Comparison of ENCODE assay signal across 10 mouse cellular contexts in the genomic region with DNA sequence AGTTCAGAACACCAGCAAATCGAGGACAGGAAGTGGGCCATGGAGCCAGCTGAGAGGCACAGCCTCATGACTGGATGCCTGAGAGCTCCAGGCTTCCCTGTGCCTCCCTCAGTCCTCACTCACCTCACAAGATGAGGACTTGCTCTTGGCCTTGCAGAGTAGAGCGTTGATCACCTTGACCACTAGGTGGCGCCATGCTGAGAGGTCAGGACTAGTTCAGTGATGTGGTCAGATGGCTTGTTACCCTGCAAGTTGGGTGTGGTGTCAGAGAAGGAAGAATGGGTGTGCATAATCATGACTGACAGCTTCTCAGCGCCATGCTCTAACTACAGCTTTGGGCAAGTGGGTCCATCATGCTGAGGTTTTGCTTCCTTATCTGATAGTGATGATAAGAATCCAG. TPM values are rescaled to one million over a fixed set of nuclear protein-coding genes. Genes with fewer than 3 reads are reported as not detected.
DNase-seq lines count a peak whose midpoint lies in the region; ATAC-seq and TF ChIP-seq lines count a peak whose summit lies in the region.
"Had no signal": no experiment of that assay in that cellular context is flagged by ENCODE, and none has a peak within 500 bp of the region (broad histone marks: within the 10 kb centered on the region; RNA-seq: fewer than 3 reads in every experiment).

No protein-coding gene starts in this region.

- peaks cover 12% of the 10 kb centered on the region; the same call in 1 of the 2 replicates for H3K4me1 ChIP-seq in intestine, embryonic 14.5 days (replicated peaks; ENCODE audit: control insufficient read depth, insufficient read depth, low read length)
- peaks cover 3% of the 10 kb centered on the region for H3K4me1 ChIP-seq in intestine, embryonic 15.5 days (replicated peaks)
- no peaks in the 10 kb centered on the region for H3K4me1 ChIP-seq in ES-Bruce4 (ENCODE audit: control insufficient read depth, insufficient read depth, low read length)
- H3K4me1 ChIP-seq in lung, adult 2 months (ENCODE audit: control insufficient read depth, insufficient read depth, low read length), result no peaks in the 10 kb centered on the region
- no peaks in the 10 kb centered on the region for H3K4me1 ChIP-seq in spleen, adult 2 months (ENCODE audit: control insufficient read depth, insufficient read depth, insufficient read length)

- no peak overlapping the region for H3K4me2 ChIP-seq in intestine, embryonic 14.5 days (ENCODE audit: low read length)
- no peak overlapping the region for H3K4me2 ChIP-seq in intestine, embryonic 15.5 days (replicated peaks)
- H3K4me2 ChIP-seq: stomach, embryonic 15.5 days had no signal

- no peak overlapping the region for H3K27ac ChIP-seq in intestine, embryonic 14.5 days (ENCODE audit: low read depth)
- H3K27ac ChIP-seq in intestine, embryonic 15.5 days, result no peak overlapping the region
- no peak overlapping the region for H3K27ac ChIP-seq in ES-Bruce4 (ENCODE audit: insufficient read depth, low read length)
- H3K27ac ChIP-seq in spleen, adult 2 months (ENCODE audit: insufficient read depth, low read length), result no peak overlapping the region
- H3K27ac ChIP-seq: stomach, embryonic 15.5 days had no signal

- 36% methylated on average over 4 of the region's 4 CpGs for WGBS in intestine, embryonic 14.5 days
- WGBS in intestine, embryonic 15.5 days, result 39% methylated on average over 4 of the region's 4 CpGs
- 33% methylated on average over 4 of the region's 4 CpGs for WGBS in lung, adult 2 months
- WGBS in spleen, adult 2 months, result 29% methylated on average over 4 of the region's 4 CpGs

- H3K9ac ChIP-seq in intestine, embryonic 14.5 days (ENCODE audit: low read length), result no peak overlapping the region
- no peak overlapping the region for H3K9ac ChIP-seq in intestine, embryonic 15.5 days
- no peak overlapping the region for H3K9ac ChIP-seq in ES-Bruce4 (ENCODE audit: low read depth, poor library complexity, severe bottlenecking)
- H3K9ac ChIP-seq: stomach, embryonic 15.5 days had no signal

- TF ChIP-seq EP300 in ES-Bruce4 (IDR thresholded peaks at IDR 0.05; ENCODE audit: insufficient read depth, low read depth, low read length), result no peak

- no peaks in the 10 kb centered on the region for H3K9me3 ChIP-seq in intestine, embryonic 14.5 days (ENCODE audit: control insufficient read depth, low read length)
- no peaks in the 10 kb centered on the region for H3K9me3 ChIP-seq in intestine, embryonic 15.5 days
- no peaks in the 10 kb centered on the region for H3K9me3 ChIP-seq in ES-Bruce4 (replicated peaks; ENCODE audit: control insufficient read depth, insufficient read depth, low read length, poor library complexity, severe bottlenecking)
- H3K9me3 ChIP-seq: stomach, embryonic 15.5 days had no signal

- no peak overlapping the region for H3K4me3 ChIP-seq in intestine, embryonic 14.5 days (ENCODE audit: low read depth, low read length)
- H3K4me3 ChIP-seq in intestine, embryonic 15.5 days (replicated peaks), result no peak overlapping the region
- H3K4me3 ChIP-seq in ES-Bruce4 (ENCODE audit: low read depth, low read length), result no peak overlapping the region
- H3K4me3 ChIP-seq in lung, adult 2 months (replicated peaks; ENCODE audit: extremely low read depth, low read depth, low read length), result no peak overlapping the region
- no peak overlapping the region for H3K4me3 ChIP-seq in spleen, adult 2 months (ENCODE audit: extremely low read depth, insufficient read depth, insufficient read length)
- H3K4me3 ChIP-seq: stomach, embryonic 15.5 days had no signal

- intact Hi-C loops in left cerebral cortex, postnatal 36 days (cut with DNase I), result no loop called here

- no peak for ATAC-seq in intestine, embryonic 14.5 days (replicated peaks; ENCODE audit: low FRiP score, low TSS enrichment, low read depth)
- no peak for ATAC-seq in intestine, embryonic 15.5 days

- TF ChIP-seq POLR2A in ES-Bruce4 (IDR thresholded peaks at IDR 0.05; ENCODE audit: insufficient read depth, low read length), result no peak
- no peak for TF ChIP-seq POLR2A in brain, embryonic 14.5 days (IDR thresholded peaks at IDR 0.05; ENCODE audit: borderline replicate concordance, extremely low read depth, insufficient read depth, insufficient read length, poor library complexity, severe bottlenecking)
- TF ChIP-seq POLR2A in lung, adult 2 months (IDR thresholded peaks at IDR 0.05; ENCODE audit: borderline replicate concordance, extremely low read depth, low read depth, low read length), result no peak
- TF ChIP-seq POLR2A in spleen, adult 2 months (IDR thresholded peaks at IDR 0.05; ENCODE audit: low read depth, low read length), result no peak

- TF ChIP-seq CTCF in ES-Bruce4 (IDR thresholded peaks at IDR 0.05; ENCODE audit: low read depth, low read length), result peak; percentile 98
- peak; percentile 62 for TF ChIP-seq CTCF in brain, embryonic 14.5 days (IDR thresholded peaks at IDR 0.05; ENCODE audit: borderline replicate concordance, extremely low read depth, insufficient read depth, insufficient read length)
- peak; percentile 93 for TF ChIP-seq CTCF in lung, adult 2 months (IDR thresholded peaks at IDR 0.05; ENCODE audit: insufficient read depth, low read length)
- peak; percentile 73; the same call in 1 of the 2 replicates for TF ChIP-seq CTCF in spleen, adult 2 months (IDR thresholded peaks at IDR 0.05; ENCODE audit: extremely low read depth, insufficient read depth, insufficient read length, insufficient replicate concordance)

- no peaks in the 10 kb centered on the region for H3K36me3 ChIP-seq in intestine, embryonic 14.5 days (ENCODE audit: control insufficient read depth, insufficient read depth, low read length)
- no peaks in the 10 kb centered on the region for H3K36me3 ChIP-seq in intestine, embryonic 15.5 days
- no peaks in the 10 kb centered on the region for H3K36me3 ChIP-seq in ES-Bruce4 (ENCODE audit: control insufficient read depth, insufficient read depth, low read length, poor library complexity, severe bottlenecking)
- no peaks in the 10 kb centered on the region for H3K36me3 ChIP-seq in spleen, adult 2 months (ENCODE audit: control insufficient read depth, insufficient read depth, low read length)
- H3K36me3 ChIP-seq: stomach, embryonic 15.5 days had no signal

- DNase-seq in intestine, embryonic 14.5 days (ENCODE audit: low spot score), result peak; percentile 64
- peak; percentile 35 for DNase-seq in brain, embryonic 14.5 days (ENCODE audit: low read depth)
- peak; percentile 27 for DNase-seq in lung, adult 2 months
- peak; percentile 40 to 57 for DNase-seq in spleen, adult 2 months (ENCODE audit: low read depth in 1 of 2, low spot score in 2 of 2)
- no peak for DNase-seq in heart, adult 9 months (ENCODE audit: low spot score in 2 of 2)
- DNase-seq in left cerebral cortex, postnatal 36 days (ENCODE audit: low spot score in 2 of 2), result no peak

- H3K27me3 ChIP-seq in intestine, embryonic 14.5 days (replicated peaks; ENCODE audit: control insufficient read depth, insufficient read depth, low read length), result no peaks in the 10 kb centered on the region
- H3K27me3 ChIP-seq in intestine, embryonic 15.5 days (replicated peaks), result no peaks in the 10 kb centered on the region
- peaks cover 6% of the 10 kb centered on the region for H3K27me3 ChIP-seq in ES-Bruce4 (ENCODE audit: control insufficient read depth, insufficient read depth, low read length, poor library complexity, severe bottlenecking)
- H3K27me3 ChIP-seq in spleen, adult 2 months (ENCODE audit: control insufficient read depth, insufficient read depth, low read length), result no peaks in the 10 kb centered on the region
- H3K27me3 ChIP-seq: stomach, embryonic 15.5 days had no signal

RNA-seq across cellular contexts. Expression of a gene that starts 5.2 kb away (rescaled TPM):
- polyA plus RNA-seq in intestine, embryonic 14.5 days (2014; fragmentation: Nextera tagmentation; extraction: Ambion mirVana), result 0.69 and 1.3 TPM in 2 replicates
- polyA plus RNA-seq in intestine, embryonic 15.5 days (2015; fragmentation: Nextera tagmentation; extraction: Ambion mirVana), result 0.72 and 0.77 TPM in 2 replicates
- 0.93 TPM in 2 replicates for polyA plus RNA-seq in ES-Bruce4 (2011; ENCODE audit: insufficient read depth, insufficient read length, low read depth, missing spikeins)
- polyA plus RNA-seq in brain, embryonic 14.5 days (2012; rRNA removed), result 2.1 and 3.2 TPM in 2 replicates
- 0.32 and 0.34 TPM in 2 replicates for polyA plus RNA-seq in lung, adult 2 months (2012; rRNA removed)
- polyA plus RNA-seq in spleen, adult 2 months (2012; rRNA removed), result 0.05 and 0.08 TPM in 2 replicates
- under 1 TPM; 0.48 to 0.81 TPM for total RNA-seq in left cerebral cortex, postnatal 36 days (2021)

RNA-seq across cellular contexts. Expression of a gene that starts 35.3 kb away (rescaled TPM):
- 66.5 and 78.7 TPM in 2 replicates for polyA plus RNA-seq in intestine, embryonic 14.5 days (2014; fragmentation: Nextera tagmentation; extraction: Ambion mirVana)
- polyA plus RNA-seq in intestine, embryonic 15.5 days (2015; fragmentation: Nextera tagmentation; extraction: Ambion mirVana), result 88.6 and 94.9 TPM in 2 replicates
- 11.9 and 14.7 TPM in 2 replicates for polyA plus RNA-seq in ES-Bruce4 (2011; ENCODE audit: insufficient read depth, insufficient read length, low read depth, missing spikeins)
- 41.3 and 42.7 TPM in 2 replicates for polyA plus RNA-seq in brain, embryonic 14.5 days (2012; rRNA removed)
- polyA plus RNA-seq in lung, adult 2 months (2012; rRNA removed), result 1.9 and 4.0 TPM in 2 replicates
- 0.82 and 0.97 TPM in 2 replicates for polyA plus RNA-seq in spleen, adult 2 months (2012; rRNA removed)
- 10 to 100 TPM; 37.7 to 39.3 TPM for total RNA-seq in left cerebral cortex, postnatal 36 days (2021)

RNA-seq across cellular contexts. Expression of a gene that starts 52.6 kb away (rescaled TPM):
- not detected in 2 replicates for polyA plus RNA-seq in intestine, embryonic 14.5 days (2014; fragmentation: Nextera tagmentation; extraction: Ambion mirVana)
- polyA plus RNA-seq in intestine, embryonic 15.5 days (2015; fragmentation: Nextera tagmentation; extraction: Ambion mirVana), result not detected in 2 replicates
- not detected in 2 replicates for polyA plus RNA-seq in ES-Bruce4 (2011; ENCODE audit: insufficient read depth, insufficient read length, low read depth, missing spikeins)
- 0.22 and 0.39 TPM in 2 replicates for polyA plus RNA-seq in brain, embryonic 14.5 days (2012; rRNA removed)
- not detected in 2 replicates for polyA plus RNA-seq in lung, adult 2 months (2012; rRNA removed)
- not detected in 2 replicates for polyA plus RNA-seq in spleen, adult 2 months (2012; rRNA removed)
- not detected for total RNA-seq in left cerebral cortex, postnatal 36 days (2021)
- polyA plus RNA-seq: heart, embryonic 16.5 days; stomach, embryonic 15.5 days had no signal

Comparison
In these comparisons a context has a peak if more than half of its experiments do, and no peak if none do; other contexts are left out.
1. DNase-seq: peak in intestine, embryonic 14.5 days (single experiment), brain, embryonic 14.5 days (single experiment), lung, adult 2 months (single experiment) and spleen, adult 2 months (2 of 2); none in heart, adult 9 months (0 of 2) and left cerebral cortex, postnatal 36 days (0 of 2).
2. Peak in every context shown above with its lines, with median percentiles within 50 percentile points of each other: CTCF ChIP-seq.